Mouse (Mus musculus): ENCODE data around the gene Tshz2. TPM values are rescaled to one million over a fixed set of nuclear protein-coding genes. Genes with fewer than 3 reads are reported as not detected.

The Tshz2 gene
- polyA plus RNA-seq, 1 experiment from 2014 or later = 2.5 TPM

DNA sequence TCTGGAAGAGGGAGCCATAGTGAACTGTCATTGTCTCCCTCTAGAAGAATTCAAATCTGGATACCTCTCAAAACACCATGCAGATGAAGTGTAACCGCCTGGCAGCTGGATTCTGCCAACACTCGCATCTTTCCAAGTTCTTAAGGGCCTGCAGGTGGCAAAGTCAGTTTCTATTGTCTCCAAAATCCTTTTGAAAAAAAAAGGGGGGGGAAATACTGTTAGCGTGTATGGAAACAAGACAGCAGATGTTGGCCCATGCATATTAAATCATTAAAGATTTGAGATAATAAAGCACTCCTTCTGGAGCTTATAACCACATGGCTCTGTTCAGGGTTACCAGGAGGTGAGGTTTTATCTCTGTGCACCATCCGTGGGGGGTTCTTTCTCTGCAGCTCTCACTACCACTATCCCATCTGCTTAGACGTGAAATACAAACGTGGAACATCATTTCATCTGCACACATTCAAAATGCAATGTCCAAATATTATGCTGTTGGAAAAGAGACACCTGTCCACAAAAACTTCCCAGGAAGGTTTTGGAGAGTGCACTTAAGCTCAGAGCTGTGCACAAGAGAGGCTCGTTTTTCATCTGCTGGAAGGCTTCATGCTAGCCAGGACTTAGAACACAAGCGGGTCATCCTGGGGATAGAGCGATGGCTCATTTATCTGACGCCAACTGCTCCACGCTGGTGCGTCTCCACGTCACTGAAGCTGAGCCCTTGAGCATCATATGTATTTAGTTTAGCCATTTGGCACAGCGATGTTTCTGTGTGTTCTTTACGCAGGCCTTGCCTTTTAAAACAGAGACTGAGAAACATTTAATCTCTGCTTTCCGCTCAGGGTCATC is 307.7 kb downstream of the Tshz2 start:
- H3K9ac ChIP-seq (ENCODE audit: low read length) = no peak overlapping the region
- 84% methylated on average over 16 of the region's 16 CpGs for WGBS
- DNase-seq (ENCODE audit: low spot score) = no peak

GRCm38 (mm10) chr2:169943727-169944126 is 310.9 kb downstream of the Tshz2 start:
- H3K9ac ChIP-seq (ENCODE audit: low read length) = no peak overlapping the region
- DNase-seq (ENCODE audit: low spot score) = no peak
- H3K4me1 ChIP-seq (replicated peaks; ENCODE audit: control insufficient read depth, insufficient read depth, low read length) = no peaks in the 10 kb centered on the region; the same call in 1 of the 2 replicates
- no peak overlapping the region for H3K4me3 ChIP-seq (ENCODE audit: low read depth, low read length)
- no peak for ATAC-seq (replicated peaks; ENCODE audit: low FRiP score)
- H3K27ac ChIP-seq (ENCODE audit: low read depth, low read length) = no peak overlapping the region
- H3K36me3 ChIP-seq (ENCODE audit: control insufficient read depth, insufficient read depth, low read length) = no peaks in the 10 kb centered on the region
- 91% methylated on average over 6 of the region's 6 CpGs for WGBS
- no peaks in the 10 kb centered on the region for H3K9me3 ChIP-seq (ENCODE audit: control insufficient read depth, low read length)
- H3K27me3 ChIP-seq (ENCODE audit: control insufficient read depth, insufficient read depth, low read length) = no peaks in the 10 kb centered on the region
- no peak overlapping the region for H3K4me2 ChIP-seq (ENCODE audit: low read depth, low read length, severe bottlenecking)

More for the DNA sequence above, 307.7 kb downstream of the Tshz2 start:
- no peak for ATAC-seq (replicated peaks; ENCODE audit: low FRiP score)
- Histone ChIP-seq H3K36me3 (ENCODE audit: control insufficient read depth, insufficient read depth, low read length) (no peaks in the 10 kb centered on the region), H3K4me3 (ENCODE audit: low read depth, low read length) (no peak overlapping the region), H3K4me1 (replicated peaks; ENCODE audit: control insufficient read depth, insufficient read depth, low read length) (no peaks in the 10 kb centered on the region), H3K27ac (ENCODE audit: low read depth, low read length) (no peak overlapping the region), H3K4me2 (ENCODE audit: low read depth, low read length, severe bottlenecking) (no peak overlapping the region), H3K27me3 (ENCODE audit: control insufficient read depth, insufficient read depth, low read length) (no peaks in the 10 kb centered on the region), H3K9me3 (ENCODE audit: control insufficient read depth, low read length) (no peaks in the 10 kb centered on the region)

DNA sequence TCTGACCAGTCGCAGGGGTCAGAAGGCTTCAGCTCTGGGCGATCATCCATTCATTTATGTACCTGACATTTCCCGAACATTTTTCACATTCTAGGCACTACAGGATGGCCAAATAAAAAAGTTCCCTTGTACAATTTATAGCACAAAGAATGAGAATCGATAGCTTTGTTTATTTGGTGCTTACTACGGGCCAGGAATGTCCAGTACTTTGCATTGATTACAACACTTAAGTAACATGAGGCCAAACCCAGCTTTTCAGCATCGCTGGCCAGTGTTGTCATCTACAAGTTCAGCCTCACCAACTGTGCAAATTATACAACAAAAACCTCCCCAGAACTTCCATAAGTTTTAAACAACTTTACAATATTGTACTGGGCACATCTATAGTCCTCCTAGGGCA is 315.3 kb downstream of the Tshz2 start:
- DNase-seq (ENCODE audit: low spot score) (no peak), ATAC-seq (replicated peaks; ENCODE audit: low FRiP score) (no peak)
- Histone ChIP-seq H3K4me2 (ENCODE audit: low read depth, low read length, severe bottlenecking) (no peak overlapping the region), H3K4me3 (ENCODE audit: low read depth, low read length) (no peak overlapping the region), H3K9me3 (ENCODE audit: control insufficient read depth, low read length) (no peaks in the 10 kb centered on the region), H3K4me1 (replicated peaks; ENCODE audit: control insufficient read depth, insufficient read depth, low read length) (no peaks in the 10 kb centered on the region; the same call in 1 of the 2 replicates), H3K27me3 (ENCODE audit: control insufficient read depth, insufficient read depth, low read length) (no peaks in the 10 kb centered on the region), H3K36me3 (ENCODE audit: control insufficient read depth, insufficient read depth, low read length) (no peaks in the 10 kb centered on the region), H3K27ac (ENCODE audit: low read depth, low read length) (no peak overlapping the region), H3K9ac (ENCODE audit: low read length) (no peak overlapping the region)
- WGBS = 89% methylated on average over 6 of the region's 6 CpGs

DNA sequence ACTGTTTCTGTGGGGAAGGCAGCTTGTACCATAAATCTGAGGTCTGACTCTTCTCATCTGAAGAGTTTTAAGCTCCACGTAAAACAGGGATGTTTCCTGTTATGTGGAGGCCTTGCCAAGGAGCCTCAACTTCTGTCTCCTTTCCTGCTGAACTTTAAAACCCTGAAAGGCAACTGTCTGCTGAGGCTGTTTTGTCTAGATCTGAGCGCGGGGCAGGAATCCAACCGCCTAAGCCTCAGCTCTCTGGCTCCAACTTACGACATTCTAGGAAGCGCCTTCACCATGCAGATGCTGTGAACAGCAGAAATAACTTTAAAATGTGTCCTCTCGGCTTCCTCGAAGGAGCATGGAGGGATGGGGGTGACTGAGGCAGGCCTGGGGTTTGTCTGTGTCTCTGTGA is 318.2 kb downstream of the Tshz2 start:
- Histone ChIP-seq H3K4me2 (ENCODE audit: low read depth, low read length, severe bottlenecking) (no peak overlapping the region), H3K4me3 (ENCODE audit: low read depth, low read length) (no peak overlapping the region), H3K9ac (ENCODE audit: low read length) (no peak overlapping the region), H3K9me3 (ENCODE audit: control insufficient read depth, low read length) (no peaks in the 10 kb centered on the region), H3K4me1 (replicated peaks; ENCODE audit: control insufficient read depth, insufficient read depth, low read length) (no peaks in the 10 kb centered on the region), H3K36me3 (ENCODE audit: control insufficient read depth, insufficient read depth, low read length) (no peaks in the 10 kb centered on the region), H3K27ac (ENCODE audit: low read depth, low read length) (no peak overlapping the region), H3K27me3 (ENCODE audit: control insufficient read depth, insufficient read depth, low read length) (no peaks in the 10 kb centered on the region)
- WGBS = 84% methylated on average over 8 of the region's 8 CpGs
- no peak for ATAC-seq (replicated peaks; ENCODE audit: low FRiP score)
- no peak for DNase-seq (ENCODE audit: low spot score)

DNA sequence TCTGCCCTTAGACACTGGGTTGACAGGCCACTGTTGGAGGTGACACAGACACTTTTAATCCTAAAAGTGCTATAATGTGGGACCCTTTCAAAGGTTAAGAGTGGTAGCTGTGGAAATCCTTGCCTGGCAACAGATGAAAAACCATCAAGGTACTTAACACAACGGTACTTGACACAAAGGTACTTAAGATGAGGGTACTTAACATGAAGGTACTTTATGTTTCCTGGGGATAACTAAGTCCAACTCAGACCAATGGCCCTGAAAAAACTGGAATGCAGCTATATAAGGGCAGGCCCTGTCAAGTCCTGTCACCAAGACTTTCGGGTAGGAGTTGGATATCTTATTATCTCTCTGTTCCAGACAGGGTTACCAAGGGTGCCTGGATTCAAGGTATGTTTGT is 320.2 kb downstream of the Tshz2 start:
- no peak overlapping the region for H3K27ac ChIP-seq (ENCODE audit: low read depth, low read length)
- H3K4me3 ChIP-seq (ENCODE audit: low read depth, low read length) = no peak overlapping the region
- 93% methylated on average over 2 of the region's 2 CpGs for WGBS
- no peaks in the 10 kb centered on the region for H3K27me3 ChIP-seq (ENCODE audit: control insufficient read depth, insufficient read depth, low read length)
- H3K4me2 ChIP-seq (ENCODE audit: low read depth, low read length, severe bottlenecking) = no peak overlapping the region
- H3K9me3 ChIP-seq (ENCODE audit: control insufficient read depth, low read length) = no peaks in the 10 kb centered on the region
- DNase-seq (ENCODE audit: low spot score) (no peak), ATAC-seq (replicated peaks; ENCODE audit: low FRiP score) (no peak)
- no peaks in the 10 kb centered on the region for H3K4me1 ChIP-seq (replicated peaks; ENCODE audit: control insufficient read depth, insufficient read depth, low read length)
- H3K36me3 ChIP-seq (ENCODE audit: control insufficient read depth, insufficient read depth, low read length) = no peaks in the 10 kb centered on the region
- H3K9ac ChIP-seq (ENCODE audit: low read length) = no peak overlapping the region

DNA sequence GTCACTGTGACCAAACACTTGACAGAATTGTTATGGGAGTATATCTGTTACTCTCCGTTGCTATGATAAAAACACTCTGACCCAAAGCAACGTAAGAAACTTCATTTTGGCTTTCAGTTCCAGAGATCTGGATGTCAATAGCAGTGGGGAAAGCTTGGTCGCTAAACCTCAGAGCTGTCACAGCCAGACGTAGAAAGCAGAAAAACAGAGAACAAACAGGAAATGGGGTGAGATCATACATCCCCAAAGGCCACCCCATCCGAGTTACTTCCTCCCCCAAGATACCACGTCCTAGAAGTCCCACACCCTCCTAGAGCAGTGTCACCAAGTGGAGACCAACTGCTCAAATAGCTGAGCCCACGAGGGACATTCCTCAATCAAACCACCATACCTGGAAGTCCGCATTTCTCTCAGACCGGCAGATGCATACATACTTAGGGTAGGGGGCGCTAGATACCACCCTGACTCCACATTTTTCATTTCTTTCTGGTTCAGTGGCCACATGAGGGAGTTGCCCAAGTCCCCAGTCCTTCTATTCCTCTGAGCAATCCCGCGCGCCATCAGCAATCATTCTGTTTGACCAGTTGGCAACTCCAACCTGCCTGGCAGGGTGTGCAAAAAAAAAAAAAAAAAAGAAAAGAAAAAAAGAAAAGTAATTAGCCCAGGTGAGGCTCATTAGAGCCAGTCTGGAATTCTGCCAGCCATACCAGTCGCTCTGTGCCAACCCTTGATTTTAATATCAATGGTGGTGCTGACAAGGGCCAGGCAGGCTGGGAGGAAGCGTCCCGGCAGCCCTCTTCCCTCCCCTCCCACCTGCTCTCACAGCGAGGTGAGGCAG is 326.1 kb downstream of the Tshz2 start:
- Histone ChIP-seq H3K36me3 (ENCODE audit: control insufficient read depth, insufficient read depth, low read length) (no peaks in the 10 kb centered on the region), H3K4me3 (ENCODE audit: low read depth, low read length) (no peak overlapping the region), H3K9me3 (ENCODE audit: control insufficient read depth, low read length) (no peaks in the 10 kb centered on the region), H3K9ac (ENCODE audit: low read length) (no peak overlapping the region), H3K4me2 (ENCODE audit: low read depth, low read length, severe bottlenecking) (no peak overlapping the region), H3K4me1 (replicated peaks; ENCODE audit: control insufficient read depth, insufficient read depth, low read length) (0 out of 2 replicates have a peak, but pooled peaks cover 4% of the 10 kb centered on the region), H3K27me3 (ENCODE audit: control insufficient read depth, insufficient read depth, low read length) (no peaks in the 10 kb centered on the region), H3K27ac (ENCODE audit: low read depth, low read length) (no peak overlapping the region)
- DNase-seq (ENCODE audit: low spot score) = peak; percentile 49
- WGBS = 33% methylated on average over 17 of the region's 17 CpGs
- ATAC-seq (replicated peaks; ENCODE audit: low FRiP score) = 0 out of 2 replicates have a peak, but pooled peaks have one; percentile 37

- Histone ChIP-seq H3K9ac (ENCODE audit: low read length) (peak overlapping the region; percentile 21; the same call in 1 of the 2 replicates), H3K9me3 (ENCODE audit: control insufficient read depth, low read length) (no peaks in the 10 kb centered on the region; the same call in 1 of the 2 replicates), H3K36me3 (ENCODE audit: control insufficient read depth, insufficient read depth, low read length) (no peaks in the 10 kb centered on the region), H3K27me3 (ENCODE audit: control insufficient read depth, insufficient read depth, low read length) (no peaks in the 10 kb centered on the region), H3K4me2 (ENCODE audit: low read depth, low read length, severe bottlenecking) (peak overlapping the region; percentile 47), H3K4me1 (replicated peaks; ENCODE audit: control insufficient read depth, insufficient read depth, low read length) (0 out of 2 replicates have a peak, but pooled peaks cover 4% of the 10 kb centered on the region), H3K27ac (ENCODE audit: low read depth, low read length) (no peak overlapping the region), H3K4me3 (ENCODE audit: low read depth, low read length) (peak overlapping the region; percentile 16; the same call in 1 of the 2 replicates)
- DNase-seq (ENCODE audit: low spot score) (peak; percentile 74), ATAC-seq (replicated peaks; ENCODE audit: low FRiP score) (peak; percentile 84)
- WGBS = 16% methylated on average over 24 of the region's 24 CpGs
Observed at GRCm38 (mm10) chr2:169961463-169962230, 328.8 kb downstream of the Tshz2 start.

DNA sequence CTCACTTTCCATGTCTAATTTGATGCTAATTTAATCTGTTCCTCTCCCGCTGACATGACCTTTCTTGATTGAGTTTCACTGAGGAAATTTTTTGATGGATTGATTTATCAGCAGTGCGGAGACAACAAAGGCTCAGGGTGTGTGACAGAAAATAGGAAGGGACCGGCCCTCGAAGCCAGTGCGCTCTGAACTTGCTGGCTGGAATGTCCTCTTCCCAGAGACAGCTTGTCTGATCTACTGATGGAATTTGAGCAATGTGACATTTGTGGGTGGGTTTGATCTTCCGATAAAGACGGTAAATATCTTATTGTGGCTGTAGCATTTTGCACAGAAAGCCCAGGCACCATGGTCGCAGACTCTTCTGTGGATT is 329.4 kb downstream of the Tshz2 start:
- H3K9ac ChIP-seq (ENCODE audit: low read length) = no peak overlapping the region

More for the DNA sequence above, 329.4 kb downstream of the Tshz2 start:
- 0 out of 2 replicates have a peak overlapping the region, but pooled peaks have one; percentile 25 for H3K27ac ChIP-seq (ENCODE audit: low read depth, low read length)
- no peaks in the 10 kb centered on the region for H3K36me3 ChIP-seq (ENCODE audit: control insufficient read depth, insufficient read depth, low read length)
- H3K4me3 ChIP-seq (ENCODE audit: low read depth, low read length) = no peak overlapping the region
- peak; percentile 42 for ATAC-seq (replicated peaks; ENCODE audit: low FRiP score)
- no peaks in the 10 kb centered on the region for H3K27me3 ChIP-seq (ENCODE audit: control insufficient read depth, insufficient read depth, low read length)
- WGBS = 41% methylated on average over 8 of the region's 8 CpGs
- no peak for DNase-seq (ENCODE audit: low spot score)
- H3K9me3 ChIP-seq (ENCODE audit: control insufficient read depth, low read length) = no peaks in the 10 kb centered on the region; the same call in 1 of the 2 replicates
- H3K4me1 ChIP-seq (replicated peaks; ENCODE audit: control insufficient read depth, insufficient read depth, low read length) = 0 out of 2 replicates have a peak, but pooled peaks cover 4% of the 10 kb centered on the region
- peak overlapping the region; percentile 47 for H3K4me2 ChIP-seq (ENCODE audit: low read depth, low read length, severe bottlenecking)
